Mouse (Mus musculus): ENCODE data around the gene Ift88.
"Not testable (repeated sequence)": the region's sequence is repeated elsewhere in the genome, so short reads cannot be mapped to it uniquely, and the experiment has no call there.

Ift88 gene

GRCm38 (mm10) chr14:57430451-57430850, 6.6 kb downstream of the Ift88 start:
- no peak for DNase-seq (ENCODE audit: inconsistent age in 2 of 2, low spot score in 1 of 2)

- no peak for DNase-seq (ENCODE audit: inconsistent age in 2 of 2, low spot score in 1 of 2)
Observed at GRCm38 (mm10) chr14:57452516-57452915, 28.7 kb downstream of the Ift88 start.

GRCm38 (mm10) chr14:57459883-57460282, 36.0 kb downstream of the Ift88 start:
- DNase-seq (ENCODE audit: inconsistent age in 2 of 2, low spot score in 1 of 2): no peak

- not testable (repeated sequence) for DNase-seq (ENCODE audit: inconsistent age in 2 of 2, low spot score in 1 of 2)
Observed at GRCm38 (mm10) chr14:57460326-57460725, 36.5 kb downstream of the Ift88 start.

GRCm38 (mm10) chr14:57462871-57463270, 39.0 kb downstream of the Ift88 start:
- DNase-seq (ENCODE audit: inconsistent age in 2 of 2, low spot score in 1 of 2): no peak

- no peak for DNase-seq (ENCODE audit: inconsistent age in 2 of 2, low spot score in 1 of 2)
Observed at GRCm38 (mm10) chr14:57475057-57475456, 51.2 kb downstream of the Ift88 start.

- no peak for DNase-seq (ENCODE audit: inconsistent age in 2 of 2, low spot score in 1 of 2)
Observed at GRCm38 (mm10) chr14:57482262-57482661, 58.4 kb downstream of the Ift88 start.

- no peak for DNase-seq (ENCODE audit: inconsistent age in 2 of 2, low spot score in 1 of 2)
Observed at GRCm38 (mm10) chr14:57484183-57484582, 60.3 kb downstream of the Ift88 start.

- no peak for DNase-seq (ENCODE audit: inconsistent age in 2 of 2, low spot score in 1 of 2)
Observed at GRCm38 (mm10) chr14:57489696-57490095, 65.8 kb downstream of the Ift88 start.

- DNase-seq (ENCODE audit: inconsistent age in 2 of 2, low spot score in 1 of 2): no peak
Observed at GRCm38 (mm10) chr14:57493840-57494239, 70.0 kb downstream of the Ift88 start.

- DNase-seq (ENCODE audit: inconsistent age in 2 of 2, low spot score in 1 of 2): no peak
Observed at GRCm38 (mm10) chr14:57503729-57504128, 79.9 kb downstream of the Ift88 start.

- no peak for DNase-seq (ENCODE audit: inconsistent age in 2 of 2, low spot score in 1 of 2)
Observed at GRCm38 (mm10) chr14:57509554-57509953, 85.7 kb downstream of the Ift88 start.

GRCm38 (mm10) chr14:57515156-57515762, 91.4 kb downstream of the Ift88 start:
- no peak for DNase-seq (ENCODE audit: inconsistent age in 2 of 2, low spot score in 1 of 2)

- no peak for DNase-seq (ENCODE audit: inconsistent age in 2 of 2, low spot score in 1 of 2)
Observed at GRCm38 (mm10) chr14:57517001-57517400, 93.1 kb downstream of the Ift88 start.

GRCm38 (mm10) chr14:57523762-57524161, 99.9 kb downstream of the Ift88 start:
- no peak for DNase-seq (ENCODE audit: inconsistent age in 2 of 2, low spot score in 1 of 2)

- peak; percentile 45 to 74 for DNase-seq (ENCODE audit: inconsistent age in 2 of 2, low spot score in 1 of 2)
Observed at GRCm38 (mm10) chr14:57524671-57525387, 101.0 kb downstream of the Ift88 start, which contains the start of gene Il17d. Gene Il17d (plus strand): TSS chr14:57524777.

- DNase-seq (ENCODE audit: inconsistent age in 2 of 2, low spot score in 1 of 2): peak; percentile 79 to 92
Observed at GRCm38 (mm10) chr14:57525388-57526049, 101.7 kb downstream of the Ift88 start.

GRCm38 (mm10) chr14:57526050-57526623, 102.3 kb downstream of the Ift88 start:
- no peak for DNase-seq (ENCODE audit: inconsistent age in 2 of 2, low spot score in 1 of 2)

GRCm38 (mm10) chr14:57527122-57527521, 103.3 kb downstream of the Ift88 start:
- no peak for DNase-seq (ENCODE audit: inconsistent age in 2 of 2, low spot score in 1 of 2)

GRCm38 (mm10) chr14:57527598-57527997, 103.7 kb downstream of the Ift88 start:
- no peak for DNase-seq (ENCODE audit: inconsistent age in 2 of 2, low spot score in 1 of 2)

- DNase-seq (ENCODE audit: inconsistent age in 2 of 2, low spot score in 1 of 2): peak; percentile 87 to 92
Observed at GRCm38 (mm10) chr14:57529086-57529785, 105.4 kb downstream of the Ift88 start.

Measured in adrenal gland, adult (tissue).